Mouse (Mus musculus) lung, adult 2 months (tissue): ENCODE data around the gene Mnx1.

Experiments
- CTCF ChIP-seq: fragments of 200-500 bp; IDR thresholded peaks from 2 replicates; pipeline ENCODE4 v1.5.1; 2011; ENCODE audit warnings: mild to moderate bottlenecking, low read length, control low read depth; ENCODE audit not compliant: insufficient read depth
- POLR2A ChIP-seq: fragments of 200-500 bp; IDR thresholded peaks from 2 replicates; pipeline ENCODE4 v1.6.1; 2011; ENCODE audit warnings: low read depth, mild to moderate bottlenecking, control low read depth, low read length, borderline replicate concordance; ENCODE audit errors: extremely low read depth

- TF ChIP-seq CTCF = no peak
- no peak for TF ChIP-seq POLR2A
Measured at GRCm38 (mm10) chr5:29471855-29472665, 6.2 kb downstream of the Mnx1 start.
